Mouse (Mus musculus) small intestine, adult 2 months (tissue): ENCODE results near the gene Mpv17l. TPM values are rescaled to one million over a fixed set of nuclear protein-coding genes. Genes with fewer than 3 reads are reported as not detected.

Experiments
- H3K27ac ChIP-seq: fragments of 200-500 bp; 2 replicates; pipeline ENCODE4 v1.5.1; 2012; ENCODE audit warnings: low read depth, low read length, control low read depth, inconsistent platforms; ENCODE audit not compliant: insufficient read depth
- H3K27me3 ChIP-seq: fragments of 200-500 bp; 2 replicates; pipeline ENCODE4 v1.6.1; 2012; ENCODE audit warnings: mild to moderate bottlenecking, moderate library complexity, low read length, inconsistent platforms; ENCODE audit not compliant: control insufficient read depth, insufficient read depth
- H3K36me3 ChIP-seq: fragments of 200-500 bp; 2 replicates; pipeline ENCODE4 v1.6.1; 2012; ENCODE audit warnings: mild to moderate bottlenecking, low read length, control low read depth, inconsistent platforms; ENCODE audit not compliant: control insufficient read depth, insufficient read depth
- H3K4me1 ChIP-seq: fragments of 200-500 bp; 2 replicates; pipeline ENCODE4 v1.6.1; 2012; ENCODE audit warnings: low read length, inconsistent platforms, mixed read lengths; ENCODE audit not compliant: control insufficient read depth, insufficient read depth, insufficient read length
- H3K4me3 ChIP-seq: fragments of 200-500 bp; 2 replicates; pipeline ENCODE4 v1.5.1; 2012; ENCODE audit warnings: low read depth, mild to moderate bottlenecking, control low read depth, inconsistent platforms, low read length, moderate library complexity
- CTCF ChIP-seq: fragments of 200-500 bp; IDR thresholded peaks from 2 replicates; pipeline ENCODE4 v1.5.1; 2012; ENCODE audit warnings: low read depth, mild to moderate bottlenecking, control low read depth, inconsistent platforms, low read length, moderate library complexity, mixed read lengths; ENCODE audit not compliant: insufficient replicate concordance, insufficient read length; ENCODE audit errors: extremely low read depth
- POLR2A ChIP-seq: fragments of 200-500 bp; IDR thresholded peaks from 2 replicates; pipeline ENCODE4 v1.6.1; 2012; ENCODE audit warnings: low read depth, mild to moderate bottlenecking, control low read depth, inconsistent platforms, low read length, moderate library complexity
- WGBS: fragments of 180-500 bp; shearing (Covaris S2); methylation state at CpG from one replicate; pipeline ENCODE4 v1.1.7; 2018; 5-methylcytosine and 5-hydroxymethylcytosine counted together
- polyA plus RNA-seq: library from polyadenylated mRNA; depleted of rRNA; stranded (reverse); fragments of >200 nt; gene quantifications from 2 replicates; pipeline ENCODE4 v1.2.3, GENCODE M21; 2012

The Mpv17l gene
- polyA plus RNA-seq, 1 experiment = 2.7 TPM

DNA sequence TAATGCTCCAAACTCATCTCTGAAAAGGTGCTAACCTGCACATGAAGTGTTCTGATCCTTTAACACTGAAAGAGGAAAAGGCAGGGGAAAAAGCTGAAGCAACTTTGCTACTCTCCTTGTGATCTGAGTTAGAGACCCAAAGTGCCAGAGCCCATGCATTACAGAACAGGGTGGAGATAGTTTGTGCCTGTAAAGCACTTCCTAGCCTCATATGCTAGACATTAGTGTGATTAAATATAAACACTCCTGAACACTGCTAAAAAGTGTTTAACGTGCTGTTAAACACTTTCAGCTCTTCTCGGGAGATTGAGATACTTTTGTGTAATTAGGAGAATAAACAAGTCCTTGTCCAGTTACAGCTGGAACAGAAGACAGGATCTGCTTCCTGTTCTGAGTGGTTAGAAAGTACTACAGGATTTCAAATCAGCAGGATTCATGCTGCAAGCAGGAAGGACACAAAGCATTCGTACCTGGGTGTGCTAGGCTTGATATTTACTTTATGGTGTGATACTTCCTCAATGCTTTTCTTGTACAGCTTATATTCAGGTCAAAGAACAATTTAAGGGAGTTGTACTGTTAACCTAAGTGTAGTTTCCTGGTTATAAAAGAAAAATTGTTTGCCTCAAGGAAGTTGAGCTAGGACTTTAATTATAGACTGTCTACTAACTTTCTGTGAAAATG, 19.7 kb upstream of the Mpv17l start:
- H3K27ac ChIP-seq = peak overlapping the region; percentile 97
- no peaks in the 10 kb centered on the region for H3K27me3 ChIP-seq
- no peak overlapping the region for H3K4me3 ChIP-seq
- TF ChIP-seq POLR2A (no peak), CTCF (no peak)
- WGBS = 8% methylated on average over 3 of the region's 3 CpGs
- peaks cover 9% of the 10 kb centered on the region; the same call in 1 of the 2 replicates for H3K4me1 ChIP-seq
- peaks cover 26% of the 10 kb centered on the region for H3K36me3 ChIP-seq

GRCm38 (mm10) chr16:13890449-13890848, 12.5 kb upstream of the Mpv17l start:
- no peak for TF ChIP-seq POLR2A
- no peak for TF ChIP-seq CTCF
- 80% methylated on average over 2 of the region's 2 CpGs for WGBS
- H3K27ac ChIP-seq = no peak overlapping the region
- peaks cover 4% of the 10 kb centered on the region; the same call in 1 of the 2 replicates for H3K36me3 ChIP-seq
- peaks cover 8% of the 10 kb centered on the region; the same call in 1 of the 2 replicates for H3K4me1 ChIP-seq
- no peaks in the 10 kb centered on the region for H3K27me3 ChIP-seq
- no peak overlapping the region for H3K4me3 ChIP-seq

- Histone ChIP-seq H3K27ac (no peak overlapping the region), H3K4me1 (peaks cover 14% of the 10 kb centered on the region; the same call in 1 of the 2 replicates), H3K4me3 (no peak overlapping the region), H3K27me3 (no peaks in the 10 kb centered on the region), H3K36me3 (0 out of 2 replicates have a peak, but pooled peaks cover 1% of the 10 kb centered on the region)
- TF ChIP-seq CTCF = no peak
Measured at GRCm38 (mm10) chr16:13892850-13893249, 10.1 kb upstream of the Mpv17l start.

- H3K36me3 ChIP-seq = 0 out of 2 replicates have a peak, but pooled peaks cover 1% of the 10 kb centered on the region
- H3K27ac ChIP-seq = peak overlapping the region; percentile 88
- peaks cover 17% of the 10 kb centered on the region; the same call in 1 of the 2 replicates for H3K4me1 ChIP-seq
- 18% methylated on average over 2 of the region's 2 CpGs for WGBS
- no peaks in the 10 kb centered on the region for H3K27me3 ChIP-seq
- TF ChIP-seq POLR2A (no peak), CTCF (no peak)
- H3K4me3 ChIP-seq = no peak overlapping the region
Measured at GRCm38 (mm10) chr16:13894097-13894496, 8.9 kb upstream of the Mpv17l start.

- H3K27me3 ChIP-seq = no peaks in the 10 kb centered on the region
- 60% methylated on average over 3 of the region's 3 CpGs for WGBS
- no peak overlapping the region for H3K4me3 ChIP-seq
- H3K27ac ChIP-seq = no peak overlapping the region
- no peaks in the 10 kb centered on the region for H3K36me3 ChIP-seq
- peaks cover 20% of the 10 kb centered on the region; the same call in 1 of the 2 replicates for H3K4me1 ChIP-seq
- TF ChIP-seq POLR2A = no peak
- TF ChIP-seq CTCF = no peak
Measured at GRCm38 (mm10) chr16:13895740-13896139, 7.2 kb upstream of the Mpv17l start.

- 56% methylated on average over 3 of the region's 3 CpGs for WGBS
- TF ChIP-seq POLR2A (no peak), CTCF (no peak)
- H3K27me3 ChIP-seq = no peaks in the 10 kb centered on the region
- no peak overlapping the region for H3K4me3 ChIP-seq
- H3K4me1 ChIP-seq = peaks cover 20% of the 10 kb centered on the region; the same call in 1 of the 2 replicates
- no peaks in the 10 kb centered on the region for H3K36me3 ChIP-seq
- no peak overlapping the region for H3K27ac ChIP-seq
Measured at GRCm38 (mm10) chr16:13896357-13896756, 6.6 kb upstream of the Mpv17l start.

DNA sequence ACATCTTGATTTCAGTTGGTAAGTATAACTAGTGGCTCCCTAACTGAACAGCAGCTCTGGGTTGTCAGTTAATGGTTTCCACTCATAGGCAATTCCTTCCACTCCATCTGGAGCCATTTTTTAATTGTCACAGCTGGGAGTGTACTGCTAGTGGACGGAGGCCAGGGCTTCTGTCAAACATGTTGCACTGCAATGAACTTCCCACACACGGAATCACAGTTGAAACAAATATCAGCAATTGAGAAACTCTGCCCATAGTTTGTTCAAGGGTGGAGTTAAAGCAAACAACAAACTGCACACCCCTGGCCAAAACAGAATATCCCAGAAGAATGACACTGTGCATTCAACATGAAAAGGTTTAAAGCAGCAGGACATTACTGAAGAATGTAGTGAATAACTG, 4.0 kb upstream of the Mpv17l start:
- peaks cover 16% of the 10 kb centered on the region; the same call in 1 of the 2 replicates for H3K4me1 ChIP-seq
- no peaks in the 10 kb centered on the region for H3K27me3 ChIP-seq
- no peak overlapping the region for H3K27ac ChIP-seq
- TF ChIP-seq POLR2A (no peak), CTCF (no peak)
- 13% methylated on average over 2 of the region's 2 CpGs for WGBS
- no peaks in the 10 kb centered on the region for H3K36me3 ChIP-seq
- no peak overlapping the region for H3K4me3 ChIP-seq
